Mouse (Mus musculus): ENCODE measurements around the gene Insl3. TPM values are rescaled to one million over a fixed set of nuclear protein-coding genes. Genes with fewer than 3 reads are reported as not detected.

The Insl3 gene
- polyA plus RNA-seq, 1 experiment: 5.1 TPM

DNA sequence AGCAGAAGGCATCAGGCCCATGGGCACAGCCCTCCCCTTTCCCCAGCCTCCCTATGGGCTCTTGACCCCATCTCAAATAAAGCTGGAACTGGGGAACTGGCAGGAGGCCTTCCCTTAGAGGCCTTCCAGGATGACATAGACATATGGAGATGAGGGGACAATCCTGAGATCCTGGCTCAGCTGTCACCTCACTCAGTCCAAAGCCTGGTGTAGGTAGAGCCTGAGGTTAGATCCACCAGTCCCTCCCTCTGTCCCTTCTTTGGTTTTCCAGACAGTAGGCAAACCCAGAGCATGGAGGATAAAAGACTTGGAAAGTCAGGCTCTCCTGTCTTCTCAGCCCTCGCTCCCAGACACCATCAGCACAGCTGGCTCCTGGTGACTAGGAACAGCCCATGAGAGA is 22.2 kb upstream of the Insl3 start:
- no peak overlapping the region for H3K27ac ChIP-seq (ENCODE audit: insufficient read depth, low read depth, low read length)
- H3K4me1 ChIP-seq (ENCODE audit: control insufficient read depth, insufficient read depth, low read length): peaks cover 23% of the 10 kb centered on the region
- no peak for TF ChIP-seq CTCF (IDR thresholded peaks at IDR 0.05; ENCODE audit: low read depth, low read length)
- TF ChIP-seq POLR2A (IDR thresholded peaks at IDR 0.05; ENCODE audit: borderline replicate concordance, low read depth, low read length): no peak
- H3K4me3 ChIP-seq (ENCODE audit: insufficient read depth, low read length): no peak overlapping the region

DNA sequence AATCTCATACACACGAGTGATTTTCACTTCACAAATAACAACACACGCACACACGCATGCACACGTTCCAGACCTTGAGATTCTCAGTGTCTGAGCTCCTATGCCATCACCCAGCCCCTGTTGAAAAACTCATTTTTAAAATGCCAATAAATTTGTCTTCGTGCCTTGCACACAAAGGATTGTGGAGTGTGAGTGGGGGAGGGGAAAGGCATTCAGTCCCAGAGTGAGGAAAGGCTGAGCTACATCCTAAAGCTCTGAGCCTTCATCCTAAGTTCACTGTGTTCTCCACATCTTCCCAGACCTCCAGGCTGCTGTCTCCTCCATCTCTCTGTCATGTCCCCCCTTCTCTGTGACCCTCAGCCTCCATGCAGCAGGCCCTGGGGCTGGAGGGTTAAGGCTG is 21.8 kb upstream of the Insl3 start:
- Histone ChIP-seq H3K4me1 (ENCODE audit: control insufficient read depth, insufficient read depth, low read length) (peaks cover 23% of the 10 kb centered on the region), H3K4me3 (ENCODE audit: insufficient read depth, low read length) (no peak overlapping the region), H3K27ac (ENCODE audit: insufficient read depth, low read depth, low read length) (no peak overlapping the region)
- TF ChIP-seq POLR2A (IDR thresholded peaks at IDR 0.05; ENCODE audit: borderline replicate concordance, low read depth, low read length) (no peak), CTCF (IDR thresholded peaks at IDR 0.05; ENCODE audit: low read depth, low read length) (no peak)

DNA sequence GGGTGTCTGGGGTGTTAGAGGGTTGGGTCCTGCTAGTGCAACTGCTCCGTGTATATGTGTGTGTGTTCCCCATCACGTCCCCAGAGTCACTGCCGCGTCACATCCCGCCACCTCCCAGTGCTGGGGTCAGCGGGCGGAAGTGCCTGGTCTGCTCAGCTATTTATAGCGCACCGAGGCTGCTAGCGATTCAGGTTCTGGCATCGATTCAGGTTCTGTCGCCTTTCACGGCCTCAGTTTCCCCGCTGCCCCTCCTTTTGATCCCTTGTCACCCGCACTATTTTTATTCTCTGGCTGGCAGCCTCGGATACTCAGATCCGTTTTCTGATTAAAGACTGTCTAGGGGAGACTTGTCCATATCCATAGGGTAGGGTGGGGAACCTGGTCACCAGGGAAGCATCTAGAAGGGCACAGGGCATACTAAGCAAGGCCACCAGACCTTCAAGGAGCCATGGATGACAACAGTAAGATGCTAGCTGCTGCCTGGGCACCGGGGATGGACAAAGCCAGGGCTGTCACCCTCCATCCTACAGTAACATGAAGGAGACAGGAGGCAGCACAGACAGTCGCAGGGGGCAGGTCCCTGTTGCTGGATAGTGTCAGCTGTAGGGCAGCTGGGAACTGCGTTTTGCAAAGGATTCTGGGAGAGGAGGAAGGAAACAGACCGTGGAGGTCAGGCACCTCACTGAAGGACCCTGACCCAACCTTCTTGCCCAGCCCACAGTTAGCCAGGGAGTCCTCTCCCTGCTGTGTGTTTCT is 20.6 kb upstream of the Insl3 start:
- TF ChIP-seq CTCF (IDR thresholded peaks at IDR 0.05; ENCODE audit: low read depth, low read length) (no peak), POLR2A (IDR thresholded peaks at IDR 0.05; ENCODE audit: borderline replicate concordance, low read depth, low read length) (no peak)
- Histone ChIP-seq H3K27ac (ENCODE audit: insufficient read depth, low read depth, low read length) (peak overlapping the region; percentile 74), H3K4me1 (ENCODE audit: control insufficient read depth, insufficient read depth, low read length) (peaks cover 23% of the 10 kb centered on the region)

DNA sequence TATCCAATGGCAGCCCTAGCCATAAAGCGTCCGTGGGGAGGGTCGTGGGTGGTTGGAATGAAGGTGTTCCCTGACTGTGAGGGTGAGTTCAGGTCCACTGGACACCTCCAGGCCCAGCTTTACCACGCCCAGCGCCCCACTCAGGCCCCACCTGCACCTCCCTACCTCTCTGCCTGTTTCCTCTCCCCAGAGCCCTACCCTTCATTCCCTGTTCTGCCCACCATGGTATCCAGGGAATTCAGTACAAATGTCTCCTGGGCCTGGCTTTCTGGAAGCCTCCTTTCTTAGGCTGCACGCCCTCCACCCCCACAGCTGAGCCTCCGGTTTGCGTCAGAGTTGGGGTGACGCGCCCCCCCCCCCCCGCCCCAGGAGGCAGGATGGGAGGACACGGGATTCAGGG is 18.8 kb upstream of the Insl3 start:
- peaks cover 23% of the 10 kb centered on the region for H3K4me1 ChIP-seq (ENCODE audit: control insufficient read depth, insufficient read depth, low read length)
- no peak for TF ChIP-seq CTCF (IDR thresholded peaks at IDR 0.05; ENCODE audit: low read depth, low read length)
- TF ChIP-seq POLR2A (IDR thresholded peaks at IDR 0.05; ENCODE audit: borderline replicate concordance, low read depth, low read length): no peak
- peak overlapping the region; percentile 41 for H3K4me3 ChIP-seq (ENCODE audit: insufficient read depth, low read length)
- H3K27ac ChIP-seq (ENCODE audit: insufficient read depth, low read depth, low read length): no peak overlapping the region

More for the DNA sequence above, 20.6 kb upstream of the Insl3 start:
- peak overlapping the region; percentile 43 for H3K4me3 ChIP-seq (ENCODE audit: insufficient read depth, low read length)

- Histone ChIP-seq H3K4me1 (ENCODE audit: control insufficient read depth, insufficient read depth, low read length) (peaks cover 25% of the 10 kb centered on the region), H3K4me3 (ENCODE audit: insufficient read depth, low read length) (peak overlapping the region; percentile 75), H3K27ac (ENCODE audit: insufficient read depth, low read depth, low read length) (no peak overlapping the region)
- TF ChIP-seq POLR2A (IDR thresholded peaks at IDR 0.05; ENCODE audit: borderline replicate concordance, low read depth, low read length) (no peak), CTCF (IDR thresholded peaks at IDR 0.05; ENCODE audit: low read depth, low read length) (no peak)
Observed at GRCm38 (mm10) chr8:71670621-71671548, 18.1 kb upstream of the Insl3 start.

GRCm38 (mm10) chr8:71671549-71671965 is 17.5 kb upstream of the Insl3 start, which contains the start of gene Unc13a:
Unc13a (minus strand) TSS chr8:71671757.
- TF ChIP-seq CTCF (IDR thresholded peaks at IDR 0.05; ENCODE audit: low read depth, low read length) (no peak), POLR2A (IDR thresholded peaks at IDR 0.05; ENCODE audit: borderline replicate concordance, low read depth, low read length) (no peak)

DNA sequence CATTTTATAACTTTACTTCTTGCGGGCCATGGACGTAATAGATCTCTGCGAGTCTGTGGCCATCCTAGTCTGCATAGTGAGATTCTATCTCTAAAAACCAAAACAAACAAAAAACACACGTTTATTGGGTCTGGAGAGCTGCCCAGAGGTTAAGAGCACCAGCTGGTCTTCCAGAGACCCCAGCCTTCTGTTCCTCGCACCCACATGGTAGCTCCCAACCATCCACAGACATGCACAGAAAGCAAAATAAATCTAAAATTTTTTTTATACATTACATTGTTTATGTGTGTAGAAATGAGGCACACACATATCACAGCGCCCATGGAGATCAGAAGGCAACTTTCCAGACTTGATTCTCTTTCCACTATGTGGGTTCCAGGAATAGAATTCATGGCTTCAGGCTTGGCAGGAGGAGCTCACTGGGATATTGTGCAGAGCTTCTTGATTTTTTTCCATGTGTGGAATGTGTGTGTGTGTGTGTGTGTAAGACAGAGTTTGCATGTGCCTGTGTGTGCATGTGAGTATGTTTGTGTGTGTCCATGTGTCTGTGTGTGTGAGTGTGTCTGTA is 16.8 kb upstream of the Insl3 start:
- Histone ChIP-seq H3K4me3 (ENCODE audit: insufficient read depth, low read length) (peak overlapping the region; percentile 75), H3K4me1 (ENCODE audit: control insufficient read depth, insufficient read depth, low read length) (peaks cover 23% of the 10 kb centered on the region), H3K27ac (ENCODE audit: insufficient read depth, low read depth, low read length) (no peak overlapping the region)
- TF ChIP-seq CTCF (IDR thresholded peaks at IDR 0.05; ENCODE audit: low read depth, low read length) (no peak), POLR2A (IDR thresholded peaks at IDR 0.05; ENCODE audit: borderline replicate concordance, low read depth, low read length) (no peak)

More at GRCm38 (mm10) chr8:71671549-71671965, 17.5 kb upstream of the Insl3 start, which contains the start of gene Unc13a:
- Histone ChIP-seq H3K4me3 (ENCODE audit: insufficient read depth, low read length) (peak within 1 kb of the TSS; percentile 75), H3K4me1 (ENCODE audit: control insufficient read depth, insufficient read depth, low read length) (peaks cover 20% of the 10 kb centered on the region), H3K27ac (ENCODE audit: insufficient read depth, low read depth, low read length) (0 out of 2 replicates have a peak within 1 kb of the TSS, but pooled peaks have one; percentile 29)

GRCm38 (mm10) chr8:71674071-71674470 is 14.9 kb upstream of the Insl3 start:
- no peak for TF ChIP-seq POLR2A (IDR thresholded peaks at IDR 0.05; ENCODE audit: borderline replicate concordance, low read depth, low read length)
- no peak for TF ChIP-seq CTCF (IDR thresholded peaks at IDR 0.05; ENCODE audit: low read depth, low read length)
- Histone ChIP-seq H3K4me3 (ENCODE audit: insufficient read depth, low read length) (no peak overlapping the region), H3K4me1 (ENCODE audit: control insufficient read depth, insufficient read depth, low read length) (peaks cover 18% of the 10 kb centered on the region), H3K27ac (ENCODE audit: insufficient read depth, low read depth, low read length) (no peak overlapping the region)

DNA sequence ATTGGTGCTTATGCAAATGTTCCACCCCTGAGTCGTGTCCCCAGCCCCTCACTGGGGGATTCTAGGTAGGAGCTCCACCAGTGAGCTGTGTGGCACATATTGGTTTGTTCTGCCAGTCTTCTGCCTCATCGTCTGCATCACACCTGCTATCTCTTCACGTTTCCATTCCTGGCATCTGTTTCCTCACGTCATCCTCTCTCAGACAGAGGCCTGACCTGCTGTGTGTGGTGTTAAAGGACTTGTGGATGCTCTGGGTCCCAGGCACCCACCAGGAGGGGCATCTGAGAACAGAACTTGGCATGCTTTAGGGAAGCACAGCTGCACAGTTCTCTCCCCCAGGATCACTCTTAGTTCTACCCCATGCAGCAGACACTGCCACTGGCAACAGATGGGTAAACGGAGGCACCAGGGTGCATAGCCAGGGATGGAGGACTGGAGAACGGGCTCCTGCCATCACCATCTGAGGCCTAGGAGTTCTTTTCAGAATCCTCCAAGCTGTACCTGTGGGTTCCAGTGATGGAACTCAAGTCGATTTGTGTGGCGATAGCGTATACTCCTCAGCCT is 13.5 kb upstream of the Insl3 start:
- TF ChIP-seq POLR2A (IDR thresholded peaks at IDR 0.05; ENCODE audit: borderline replicate concordance, low read depth, low read length) (no peak), CTCF (IDR thresholded peaks at IDR 0.05; ENCODE audit: low read depth, low read length) (no peak)
- H3K4me1 ChIP-seq (ENCODE audit: control insufficient read depth, insufficient read depth, low read length): peaks cover 15% of the 10 kb centered on the region
- H3K4me3 ChIP-seq (ENCODE audit: insufficient read depth, low read length): peak overlapping the region; percentile 93
- H3K27ac ChIP-seq (ENCODE audit: insufficient read depth, low read depth, low read length): no peak overlapping the region

Measured in bone marrow macrophage, adult 2 months (primary cell).